Mouse (Mus musculus): ENCODE data around the gene Itga6.

Itga6 gene

DNA sequence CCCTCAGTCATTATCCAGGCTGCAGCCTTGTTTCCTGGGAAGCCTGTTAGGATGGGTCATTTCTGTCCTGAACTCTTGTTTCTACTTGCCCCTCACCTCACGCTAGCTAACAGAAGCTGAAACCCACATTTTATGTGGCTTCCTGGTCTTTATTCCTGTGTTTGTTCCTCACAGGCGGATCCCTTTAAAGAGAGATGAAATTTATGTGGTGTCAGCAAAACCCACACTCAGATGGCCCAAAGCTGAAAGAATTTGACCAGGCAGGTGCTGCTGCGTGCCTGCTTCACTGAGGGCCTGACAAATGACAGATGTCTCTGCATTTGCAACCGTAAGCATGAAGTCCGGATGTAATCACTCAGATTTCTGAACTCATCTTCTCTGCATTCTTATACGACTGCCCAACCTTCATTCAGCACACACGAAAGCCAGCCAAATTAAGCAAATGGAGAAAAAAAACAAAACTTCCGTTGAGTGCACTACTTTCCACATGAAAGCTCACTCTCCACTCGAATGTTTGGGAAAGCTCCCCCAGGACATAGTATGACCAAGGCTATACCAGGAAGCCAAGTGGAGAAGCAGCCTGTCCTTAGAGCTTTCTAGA, 10.5 kb upstream of the Itga6 start:
- no peak for DNase-seq

DNA sequence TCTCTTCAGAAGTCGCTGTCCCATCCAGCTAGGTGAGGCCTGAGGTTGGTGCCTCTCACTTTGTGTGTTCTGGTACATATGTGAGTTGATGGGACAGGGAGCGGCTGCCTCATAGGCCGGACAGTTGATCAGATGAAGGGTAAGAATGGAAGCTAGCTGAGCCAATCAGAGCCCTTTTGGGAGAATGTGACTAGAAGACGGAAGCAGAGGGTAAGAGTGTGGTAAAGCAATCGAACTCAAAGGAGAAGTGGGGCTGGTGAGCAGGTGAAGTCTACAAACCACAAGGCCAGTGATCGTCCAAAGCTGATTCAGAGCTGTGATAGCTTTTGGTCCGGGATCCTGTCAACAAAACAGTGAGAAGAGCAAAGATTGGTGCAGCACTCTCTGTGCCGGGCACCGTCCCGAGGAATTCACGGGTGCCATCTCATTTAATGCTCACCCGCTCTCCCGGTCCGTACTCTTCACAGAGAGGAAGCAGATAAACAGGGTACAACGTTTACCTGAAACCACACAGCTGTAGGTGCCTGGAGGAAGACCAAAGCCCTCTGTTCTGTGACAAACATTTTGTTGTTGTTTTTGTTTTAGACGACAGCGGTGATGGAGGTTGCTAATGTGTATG, 9.8 kb upstream of the Itga6 start:
- DNase-seq = no peak

DNA sequence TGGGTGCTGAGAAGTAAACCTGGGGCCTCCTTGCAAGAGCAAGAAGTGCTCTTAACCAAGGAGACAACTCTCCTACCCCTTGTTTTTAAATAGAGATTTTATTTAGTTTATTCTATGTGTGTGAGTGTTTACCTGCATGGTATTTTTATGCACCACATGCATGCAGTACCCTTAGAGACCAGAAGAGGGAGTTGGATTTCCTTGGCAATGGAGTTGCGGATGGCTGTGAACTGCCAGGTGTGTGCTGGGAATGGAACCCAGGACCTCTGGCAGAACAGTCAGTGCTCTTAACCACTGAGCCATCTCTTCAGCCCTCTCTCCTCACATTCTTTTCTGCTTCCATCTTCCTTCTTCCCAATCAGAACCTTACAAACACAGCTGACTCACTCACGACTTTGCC, 9.2 kb upstream of the Itga6 start:
- DNase-seq = no peak

DNA sequence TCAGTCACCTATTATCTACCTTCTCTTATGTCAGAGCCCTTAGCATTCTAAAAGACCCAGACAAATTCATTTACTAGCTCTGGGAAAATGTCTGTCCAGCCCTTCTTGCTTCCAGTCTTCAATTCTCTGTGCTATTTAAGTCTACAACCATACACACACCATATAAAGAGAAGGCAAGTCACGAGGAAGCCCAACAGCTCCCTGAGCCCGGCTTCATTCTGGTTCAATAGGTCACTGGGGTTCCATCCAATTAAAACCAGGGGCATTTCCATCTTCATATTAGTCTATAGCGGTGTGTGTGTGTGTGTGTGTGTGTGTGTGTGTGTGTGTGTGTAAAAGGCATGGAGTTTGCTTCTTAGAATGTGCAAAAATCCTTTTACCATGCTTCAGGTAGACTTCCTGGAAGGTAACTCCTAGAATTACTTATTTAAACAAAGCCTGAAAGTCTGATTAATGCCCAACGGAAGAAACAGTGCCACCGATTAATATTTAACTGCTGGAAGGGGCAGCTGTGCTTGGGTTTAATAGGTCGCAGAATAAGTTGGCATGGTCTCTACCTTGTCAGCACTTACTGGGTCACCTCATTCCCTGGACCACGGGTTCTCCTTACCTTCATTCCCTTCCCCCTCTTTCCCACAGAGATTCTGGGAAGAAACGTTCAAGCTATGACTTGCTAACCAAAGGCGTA, 6.1 kb upstream of the Itga6 start:
- DNase-seq = no peak

DNA sequence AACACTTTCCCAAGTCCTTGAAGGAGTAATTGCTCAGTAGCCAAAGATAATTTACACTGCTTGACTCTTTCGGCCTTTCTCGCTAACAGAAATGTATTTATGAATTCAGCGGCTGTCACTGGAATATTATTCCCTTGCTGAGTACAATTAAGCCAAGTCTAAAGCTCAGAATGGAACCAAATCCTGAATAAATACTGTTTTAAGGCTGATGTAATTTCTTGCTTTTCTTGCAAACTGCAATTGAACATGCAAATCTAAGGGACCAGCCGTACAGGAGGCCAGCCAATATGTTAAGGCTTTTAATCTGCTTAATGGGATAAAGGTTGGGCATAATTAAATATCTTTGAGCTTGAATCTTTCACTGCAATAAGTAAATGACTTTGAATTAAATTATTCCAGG, 2.9 kb upstream of the Itga6 start:
- DNase-seq = no peak

DNA sequence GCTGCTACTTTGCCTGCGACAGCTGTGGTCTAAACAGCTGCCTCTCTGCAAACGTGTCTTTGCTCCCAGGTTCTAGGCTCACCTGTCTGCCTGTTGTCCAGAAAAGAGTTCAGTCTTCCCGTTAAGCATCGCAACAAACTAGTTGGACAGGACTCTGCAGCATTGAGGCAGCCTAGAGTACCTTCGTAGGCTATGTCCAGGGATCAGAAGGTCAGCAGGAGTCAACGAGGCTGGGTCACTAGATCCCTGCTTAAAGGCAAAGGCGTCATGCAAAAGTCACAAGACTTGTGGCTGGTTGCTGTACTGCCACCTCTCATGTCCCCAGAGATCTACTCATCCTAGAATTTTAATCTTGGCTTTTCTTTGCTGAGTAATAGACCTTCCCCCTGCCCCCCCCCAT, 2.0 kb upstream of the Itga6 start:
- DNase-seq = no peak

DNA sequence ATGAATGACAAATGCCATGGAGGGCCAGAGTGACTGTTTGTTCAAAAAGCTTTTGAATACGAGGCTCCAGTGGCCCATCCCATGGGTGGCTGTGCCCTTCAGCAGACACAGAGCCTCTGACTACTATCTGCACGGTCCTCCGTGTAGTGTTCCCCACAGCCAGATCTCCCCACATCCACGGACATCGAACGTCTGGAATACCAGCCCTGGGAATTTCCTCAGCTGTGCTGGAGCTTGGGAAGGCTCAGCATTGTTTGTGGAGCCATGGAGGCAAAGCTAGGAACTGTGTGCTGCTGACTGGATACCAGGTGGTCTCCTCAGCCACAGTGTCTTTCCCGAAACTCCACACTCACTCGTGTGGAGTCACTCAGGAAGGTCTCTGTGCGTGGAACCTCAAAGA, 1.1 kb upstream of the Itga6 start:
- DNase-seq = no peak

DNA sequence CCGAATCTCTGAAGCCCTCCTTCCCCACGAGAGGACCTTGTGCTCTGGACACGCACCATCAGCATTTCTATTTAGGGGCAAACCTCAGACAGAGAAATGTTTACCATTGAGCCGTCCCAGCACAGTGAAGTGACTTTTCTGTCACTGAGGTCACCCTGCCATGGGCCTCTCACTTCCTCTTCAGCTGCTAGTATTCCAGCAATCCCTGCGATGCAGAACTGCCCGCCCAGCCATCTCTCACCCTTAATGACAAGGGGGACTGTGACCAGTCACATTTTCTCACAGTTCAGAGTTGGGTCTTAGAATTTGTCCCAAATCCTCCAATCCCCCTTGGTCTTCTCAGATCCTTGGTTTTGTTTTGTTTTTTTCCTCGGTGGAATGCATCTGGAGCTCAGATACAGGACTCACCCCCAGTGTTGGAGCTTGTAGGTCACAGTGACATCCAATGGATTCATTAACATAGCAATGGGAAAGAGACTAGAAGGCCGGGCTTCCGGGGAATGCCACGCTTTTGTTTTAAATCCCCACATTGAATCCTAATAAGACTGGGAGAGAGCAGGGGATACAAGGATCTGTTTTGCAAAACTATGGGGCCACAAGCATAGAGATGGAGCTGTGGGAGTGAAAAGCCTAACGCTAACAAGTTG, 432 bp upstream of the Itga6 start:
- no peak for DNase-seq

DNA sequence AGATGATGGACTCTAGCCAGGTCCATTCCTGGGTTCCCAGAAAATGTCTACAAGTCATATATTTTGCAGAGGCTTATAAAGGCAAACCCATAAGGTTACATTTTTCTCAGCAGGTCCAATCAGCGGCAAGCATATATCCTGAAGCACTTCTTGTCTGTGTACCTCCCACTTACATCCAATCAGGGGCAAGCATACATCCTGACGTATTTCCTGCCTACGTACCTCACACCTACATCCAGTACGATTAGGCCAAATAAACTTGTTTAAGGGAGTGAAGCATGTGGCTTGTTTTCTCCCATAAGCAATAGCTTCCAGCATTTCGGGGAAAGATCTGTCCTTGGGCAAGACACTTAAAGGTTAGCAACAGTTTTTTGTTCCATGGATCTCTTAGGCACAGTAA, 3.0 kb downstream of the Itga6 start:
- no peak for DNase-seq

DNA sequence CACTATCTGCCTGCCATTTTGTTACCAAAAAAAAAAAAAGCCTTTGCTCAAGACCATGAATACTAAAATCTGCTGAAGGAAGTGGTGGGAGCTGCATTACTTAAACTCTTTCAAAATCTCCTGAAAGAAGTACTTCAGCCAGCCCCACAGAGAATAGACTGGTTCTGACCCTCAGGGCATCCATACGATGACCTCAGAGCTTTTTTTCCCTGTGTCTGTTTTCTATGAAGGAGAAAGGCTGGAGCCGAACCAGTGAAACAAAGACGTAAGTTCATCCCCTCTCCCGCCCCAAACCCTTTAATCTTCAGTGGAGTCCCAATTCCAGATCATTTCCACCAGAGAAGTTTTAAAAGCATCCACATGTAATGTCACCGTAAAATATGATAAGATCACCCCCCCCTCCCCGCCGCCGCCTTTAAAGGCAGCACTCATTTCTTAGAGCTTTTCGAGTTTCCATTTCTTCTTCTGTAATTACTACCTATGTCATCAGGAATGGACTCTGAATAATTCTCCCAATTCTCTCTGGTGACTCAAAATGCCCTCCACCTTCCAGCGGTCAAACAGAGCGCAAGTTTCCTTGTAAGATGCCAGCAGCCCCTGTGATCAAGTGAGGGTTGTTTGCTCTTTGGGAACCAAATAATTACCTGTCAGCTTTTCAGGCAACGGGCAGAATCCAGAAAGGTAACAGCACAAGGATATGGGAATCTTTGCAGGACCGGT, 4.1 kb downstream of the Itga6 start:
- no peak for DNase-seq

DNA sequence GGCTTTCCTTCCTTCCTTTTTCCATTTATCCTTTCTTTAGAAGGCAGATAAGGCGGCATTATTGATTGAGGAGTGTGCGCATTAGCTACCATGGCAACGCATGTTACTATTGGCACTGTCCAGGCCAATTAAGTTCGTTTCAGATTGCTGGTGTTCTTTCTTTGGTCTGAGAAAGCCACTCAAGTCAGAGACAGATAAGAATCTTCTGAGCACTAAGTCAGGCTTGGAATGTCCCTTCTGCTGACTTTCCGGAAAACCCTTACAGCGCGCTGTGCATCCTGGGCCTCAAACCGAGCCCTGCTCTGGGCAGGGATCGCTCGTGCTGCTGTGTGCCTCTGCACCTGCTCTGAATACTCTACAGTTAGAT, 4.7 kb downstream of the Itga6 start:
- DNase-seq = no peak

DNA sequence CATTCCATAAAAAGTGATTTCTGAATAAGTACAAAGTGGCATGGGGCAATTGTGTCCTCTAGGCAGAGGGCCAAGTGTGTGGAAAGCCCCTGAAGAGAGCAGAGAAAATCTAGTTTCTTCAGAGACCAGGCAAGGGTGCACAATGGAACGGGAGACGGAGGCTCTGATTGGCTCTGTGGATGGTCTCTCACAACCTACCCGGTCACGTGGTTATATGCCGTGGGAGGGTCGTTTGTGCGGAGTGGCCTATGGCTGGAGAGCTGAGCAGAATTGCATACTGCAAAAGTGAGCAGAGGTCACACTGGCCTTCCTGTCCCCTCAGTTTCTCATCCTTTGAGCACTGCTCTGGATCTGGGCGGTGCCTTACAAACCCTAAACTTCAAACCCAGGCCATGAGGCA, 5.9 kb downstream of the Itga6 start:
- DNase-seq = no peak

DNA sequence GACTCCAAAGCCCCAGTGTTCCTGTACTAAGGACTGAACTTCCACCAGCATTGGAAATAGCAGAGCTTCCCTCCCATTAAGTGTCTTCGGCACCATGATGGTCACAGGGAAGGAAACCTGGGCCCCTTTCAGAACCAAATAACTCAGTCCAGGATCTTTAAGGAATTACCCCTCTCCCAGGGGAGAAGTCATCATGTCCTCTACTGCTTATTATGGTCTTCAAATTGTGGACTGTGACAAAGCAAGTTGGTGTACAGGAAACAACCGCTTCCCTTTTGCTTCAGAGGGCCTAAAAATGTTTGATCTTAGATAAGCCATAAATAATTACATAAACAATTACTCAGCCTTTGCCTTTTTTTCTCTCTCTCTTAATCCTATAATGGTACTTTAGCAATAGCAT, 6.4 kb downstream of the Itga6 start:
- DNase-seq = no peak

DNA sequence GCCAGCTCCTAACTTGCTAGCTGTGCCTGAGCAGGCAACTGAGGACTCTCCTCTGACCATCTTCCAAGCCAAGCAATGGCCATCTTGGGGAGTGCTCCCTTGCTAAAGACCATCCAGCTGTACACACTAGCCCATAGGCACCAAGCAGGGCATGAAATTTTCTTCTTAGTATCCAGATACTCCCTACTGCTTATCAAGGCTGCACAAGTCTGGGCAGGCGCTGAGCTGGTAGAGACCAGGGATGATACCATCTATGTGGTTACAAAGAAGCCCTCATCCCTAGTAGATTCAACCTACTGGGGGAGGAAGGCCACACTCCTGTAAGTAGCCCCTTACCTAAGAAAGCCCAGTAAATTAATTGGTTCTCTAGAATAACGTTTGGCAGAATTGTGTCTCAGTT, 7.0 kb downstream of the Itga6 start:
- DNase-seq = no peak

DNA sequence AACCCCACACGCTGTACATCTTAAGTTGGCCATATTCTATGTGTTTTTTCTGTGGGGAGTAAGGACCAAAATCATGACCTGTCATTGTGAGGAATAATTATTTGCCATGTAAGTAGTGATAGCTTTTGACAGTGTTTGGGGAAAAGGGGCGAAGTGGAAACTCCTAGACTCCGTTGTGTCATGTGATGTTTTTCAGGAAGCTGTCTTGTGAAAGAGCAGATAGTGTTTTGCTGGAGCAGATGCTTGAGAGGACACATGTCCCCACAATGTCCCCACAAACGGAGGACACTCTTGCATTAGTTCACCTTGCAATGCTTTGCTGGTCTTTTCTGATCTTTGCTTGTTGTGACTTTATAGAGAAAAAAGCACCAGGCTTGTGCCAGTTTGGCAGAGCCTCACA, 7.7 kb downstream of the Itga6 start:
- DNase-seq = no peak

DNA sequence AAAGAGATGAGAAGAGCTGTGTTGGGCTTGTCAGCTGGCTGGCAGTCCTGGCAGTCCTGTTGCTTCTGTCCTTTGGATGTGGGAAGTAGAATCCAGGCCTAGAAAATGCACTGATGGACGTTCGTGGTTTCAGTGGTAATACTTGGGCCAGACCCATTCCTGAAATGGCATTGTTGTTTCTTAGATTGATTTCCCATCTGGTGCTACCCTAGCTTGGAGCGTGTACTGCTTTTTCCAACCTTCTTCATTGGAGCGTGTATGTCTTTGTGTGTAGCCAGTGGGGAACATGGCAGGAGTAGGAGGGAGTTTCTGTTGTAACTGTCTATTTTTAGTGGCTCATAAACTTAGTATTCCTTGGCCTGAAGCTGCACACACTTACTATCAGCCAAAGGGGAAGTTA, 10.3 kb downstream of the Itga6 start:
- DNase-seq = no peak

DNA sequence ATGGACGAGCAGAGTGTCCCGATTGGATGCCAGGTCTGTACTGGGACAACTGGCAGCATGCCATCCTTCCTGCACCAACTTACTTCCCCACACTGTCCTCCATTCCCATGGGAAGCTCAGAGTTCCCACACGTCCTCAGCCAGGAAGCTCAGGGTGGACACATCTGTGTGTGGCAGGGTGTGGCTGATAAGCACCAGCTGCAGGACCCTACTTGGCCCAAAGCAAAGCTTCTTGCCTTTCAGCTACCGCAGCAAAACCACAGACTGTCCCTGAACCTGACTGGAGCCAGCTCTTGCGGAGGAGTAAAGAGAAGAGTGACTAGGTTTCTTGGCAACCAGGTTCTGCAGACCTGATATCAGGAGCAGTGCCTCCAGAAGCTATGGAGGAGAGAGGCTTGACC, 11.7 kb downstream of the Itga6 start:
- no peak for DNase-seq

DNA sequence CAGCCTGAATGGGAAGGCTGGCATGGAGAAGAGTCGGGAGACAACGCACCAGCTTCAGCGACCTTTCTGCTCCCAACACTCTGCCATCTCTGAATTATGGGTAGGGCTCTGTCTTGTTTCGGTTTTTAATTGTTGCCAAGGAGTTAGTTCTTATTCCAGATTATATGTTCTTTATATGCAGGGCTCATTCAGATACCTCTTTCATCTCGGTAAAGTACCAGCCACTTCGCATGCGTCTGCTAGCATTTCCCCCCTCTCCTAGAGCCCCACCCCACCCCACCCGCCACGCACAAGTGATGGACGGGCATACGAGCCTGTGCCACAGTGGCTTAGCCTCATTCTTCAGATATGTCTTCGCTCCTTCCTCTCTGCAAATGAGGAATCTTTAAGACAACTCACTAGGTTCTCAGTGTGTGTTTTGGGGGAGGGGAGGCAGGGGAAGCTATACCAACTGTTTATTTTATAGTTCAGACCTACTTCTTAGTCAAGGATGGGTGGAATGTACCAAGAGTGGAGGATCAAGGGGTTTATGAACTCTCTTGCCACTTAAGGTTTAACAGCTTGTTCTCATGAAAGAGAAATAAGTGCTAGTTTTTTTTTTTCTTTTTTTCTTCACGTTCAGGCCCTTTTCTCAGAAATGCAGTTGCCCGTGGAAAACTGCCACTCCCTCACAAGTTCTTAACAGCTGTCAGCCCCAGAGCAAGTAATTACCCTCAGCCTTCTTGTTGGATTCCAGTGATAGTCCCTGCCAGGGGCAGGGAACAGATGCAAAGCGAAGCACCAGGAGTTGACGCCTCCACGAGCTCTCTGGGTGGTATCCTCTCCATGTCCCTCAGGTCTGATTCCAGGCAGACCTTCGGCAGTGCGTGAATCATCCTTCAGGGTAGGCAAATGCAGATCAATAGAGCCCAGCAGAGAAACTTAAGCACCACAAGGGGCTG, 13.4 kb downstream of the Itga6 start:
- DNase-seq = no peak

DNA sequence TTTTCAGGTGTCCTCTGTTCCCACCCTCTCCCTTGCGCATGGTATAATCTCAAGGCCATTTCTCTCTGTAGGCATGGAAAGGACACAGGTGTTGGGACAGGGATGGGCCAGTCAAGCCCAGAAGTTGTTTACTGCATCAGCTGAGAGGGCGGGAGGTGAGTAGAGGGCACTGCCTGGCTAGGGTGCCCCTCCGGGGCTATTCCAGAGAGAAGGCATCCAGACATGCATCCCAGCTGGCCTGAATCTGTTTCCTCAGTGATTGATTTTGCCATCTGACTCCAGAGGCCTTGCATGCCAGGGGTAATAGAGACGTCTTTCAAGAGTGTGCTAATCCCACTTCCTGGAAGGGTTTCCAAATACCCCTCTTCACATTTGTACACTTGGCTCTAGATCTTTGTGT, 14.7 kb downstream of the Itga6 start:
- no peak for DNase-seq

DNA sequence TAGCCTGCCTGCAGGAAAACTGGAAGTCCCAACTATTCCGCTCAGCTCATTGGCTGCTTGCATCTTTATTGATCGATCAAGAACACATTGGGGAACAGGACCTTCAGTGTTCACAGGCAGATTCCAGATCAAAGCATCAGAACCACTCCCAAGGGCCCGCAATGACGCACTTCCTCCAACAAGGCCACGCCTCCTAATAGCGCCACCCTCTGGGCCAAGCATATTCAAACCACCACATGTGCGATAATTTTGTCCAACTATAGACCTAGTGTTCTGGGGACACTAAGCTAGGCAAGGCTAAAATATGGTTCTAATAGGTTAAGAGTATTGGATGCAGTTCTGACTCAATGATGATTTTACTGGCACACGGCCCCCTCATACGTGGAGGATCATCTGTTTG, 15.7 kb downstream of the Itga6 start:
- no peak for DNase-seq

DNA sequence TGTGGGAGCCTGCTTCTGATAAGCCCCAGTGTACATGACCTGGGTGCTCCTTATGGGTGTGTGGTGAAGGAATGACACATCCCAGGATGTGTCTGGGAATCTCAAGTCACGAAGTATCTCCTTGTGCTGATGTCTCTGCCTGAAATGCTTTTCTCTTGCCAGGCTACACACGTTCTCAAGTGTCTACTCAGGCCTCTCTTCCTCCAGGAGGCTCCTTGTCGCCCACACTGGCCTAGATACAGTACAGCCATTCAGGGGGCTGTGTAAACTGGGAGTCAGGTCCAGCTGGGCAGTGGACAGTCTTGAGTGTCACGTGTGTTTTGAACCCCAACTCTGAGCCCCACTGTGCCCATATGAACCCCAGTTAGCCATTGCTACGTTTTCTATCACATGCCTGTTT, 19.1 kb downstream of the Itga6 start:
- no peak for DNase-seq

DNA sequence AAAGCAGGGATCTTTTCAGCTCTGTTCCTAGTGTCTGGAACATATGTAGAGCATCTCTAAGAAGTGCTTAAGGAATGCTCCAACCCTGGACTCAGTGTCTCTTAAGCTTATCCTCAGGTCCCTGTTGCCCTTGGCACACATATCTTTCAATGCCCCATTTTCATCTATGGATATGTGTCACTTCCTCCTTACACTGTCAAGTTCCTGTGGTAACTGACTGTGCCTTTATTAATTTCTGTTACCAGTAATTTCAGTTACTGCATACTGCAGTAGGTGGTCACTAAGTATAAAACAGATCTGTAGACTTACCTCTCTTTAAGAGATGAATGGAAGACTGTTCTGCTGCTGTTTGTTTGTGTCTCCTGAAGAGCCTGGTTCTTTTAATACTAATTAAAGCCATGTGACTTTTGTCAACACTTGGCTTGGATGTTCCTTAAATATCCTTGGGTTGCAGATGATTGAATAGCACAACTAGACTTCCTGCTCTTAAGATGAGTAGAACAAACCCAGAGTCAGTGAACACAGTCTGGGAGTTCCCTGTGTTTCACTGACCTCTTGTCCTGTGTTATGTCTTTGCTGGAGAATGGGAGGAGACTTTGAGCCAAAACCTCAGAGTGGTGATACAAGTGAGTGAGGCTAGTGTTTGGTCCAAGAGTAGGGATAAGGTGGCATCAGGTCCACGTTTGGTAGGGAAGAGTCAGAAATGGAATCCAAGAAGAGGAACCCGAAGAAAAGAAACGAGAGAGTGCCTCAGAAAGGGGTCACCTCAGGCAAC, 19.7 kb downstream of the Itga6 start:
- DNase-seq = no peak

All from cerebellum, postnatal 25 days (tissue).